Mouse (Mus musculus): ENCODE data around the gene Adam19.

GRCm38 (mm10) chr11:46110156-46110944, 54.6 kb downstream of the Adam19 start:
- TF ChIP-seq CTCF (IDR thresholded peaks at IDR 0.05; ENCODE audit: control insufficient read depth, insufficient read depth, insufficient read length) = no peak
- TF ChIP-seq MAX (IDR thresholded peaks at IDR 0.05) = no peak
- no peak for TF ChIP-seq FOSL1 (IDR thresholded peaks at IDR 0.05; ENCODE audit: insufficient read depth, low read length, poor library complexity, severe bottlenecking)
- no peak for TF ChIP-seq MYOD1 (IDR thresholded peaks at IDR 0.05; ENCODE audit: control insufficient read depth, insufficient read length, low read depth)
- TF ChIP-seq CEBPB (IDR thresholded peaks at IDR 0.05; ENCODE audit: low read depth) = no peak
- TF ChIP-seq USF1 (IDR thresholded peaks at IDR 0.05; ENCODE audit: low read depth) = no peak

All from C2C12 (cell line).